Mouse (Mus musculus) midbrain, postnatal 0 days (tissue): ENCODE results near the gene Gm20388. TPM values are rescaled to one million over a fixed set of nuclear protein-coding genes. Genes with fewer than 3 reads are reported as not detected.

Experiments
- ATAC-seq: fragments of 200-750 bp; cut with Nextera tagmentation; 2 replicates; pipeline ENCODE4 v1.8.0; 2017; ENCODE audit warnings: moderate number of reproducible peaks, mild to moderate bottlenecking, moderate TSS enrichment, moderate library complexity; ENCODE audit not compliant: low FRiP score
- DNase-seq: peaks from one replicate; pipeline ENCODE4 v3.0.0-alpha.2; 2015; ENCODE audit warnings: low spot score
- H3K27ac ChIP-seq: fragments of 300-500 bp; sonication (generic); 2 replicates; pipeline ENCODE4 v1.5.1; 2014; ENCODE audit warnings: low read depth, mild to moderate bottlenecking, low read length, mixed read lengths
- H3K27me3 ChIP-seq: fragments of 300-500 bp; sonication (generic); 2 replicates; pipeline ENCODE4 v1.6.1; 2014; ENCODE audit warnings: low read length, control low read depth, mixed read lengths; ENCODE audit not compliant: insufficient read depth
- H3K36me3 ChIP-seq: fragments of 300-500 bp; sonication (generic); 2 replicates; pipeline ENCODE4 v1.6.1; 2014; ENCODE audit warnings: low read length, control low read depth, mixed read lengths; ENCODE audit not compliant: insufficient read depth
- H3K4me1 ChIP-seq: fragments of 300-500 bp; sonication (generic); 2 replicates; pipeline ENCODE4 v1.6.1; 2014; ENCODE audit warnings: mild to moderate bottlenecking, control low read depth, antibody characterized with exemption, low read length, mixed read lengths; ENCODE audit not compliant: insufficient read depth
- H3K4me2 ChIP-seq: fragments of 300-500 bp; sonication (generic); 2 replicates; pipeline ENCODE4 v1.6.1; 2014; ENCODE audit warnings: low read depth, mild to moderate bottlenecking, low read length, mixed read lengths; ENCODE audit not compliant: poor library complexity, severe bottlenecking
- H3K4me3 ChIP-seq: fragments of 300-500 bp; sonication (generic); 2 replicates; pipeline ENCODE4 v1.5.1; 2014; ENCODE audit warnings: low read depth, mild to moderate bottlenecking, low read length, moderate library complexity
- H3K9ac ChIP-seq: fragments of 300-500 bp; sonication (generic); replicated peaks from 2 replicates; pipeline ENCODE4 v1.6.1; 2014; ENCODE audit warnings: mild to moderate bottlenecking, low read length, moderate library complexity, mixed read lengths; ENCODE audit not compliant: poor library complexity, severe bottlenecking
- H3K9me3 ChIP-seq: fragments of 300-500 bp; sonication (generic); 2 replicates; pipeline ENCODE4 v1.6.1; 2016; ENCODE audit warnings: low read length, control low read depth
- CTCF ChIP-seq: IDR thresholded peaks from 2 replicates; pipeline ENCODE4 v1.5.1; 2016; ENCODE audit warnings: antibody characterized with exemption, mild to moderate bottlenecking
- WGBS: fragments of 180-500 bp; shearing (Covaris S2); extraction: QIAGEN DNeasy Blood & Tissue Kit; methylation state at CpG from one replicate; pipeline ENCODE4 v1.1.7; 2014; 5-methylcytosine and 5-hydroxymethylcytosine counted together
- polyA plus RNA-seq: library from polyadenylated mRNA; unstranded; fragments of >200 nt; fragmentation: Nextera tagmentation; extraction: Ambion mirVana; gene quantifications from 2 replicates; pipeline ENCODE4 v1.2.1, GENCODE M21; 2015
- total RNA-seq: library from RNA; depleted of rRNA; stranded (reverse); fragments of >200 nt; gene quantifications from 2 replicates; pipeline ENCODE4 v1.2.3, GENCODE M21; 2014

Gm20388 gene
- total and polyA plus RNA-seq, 2 experiments from 2014 or later, result 74.2 TPM; not detected in 1

DNA sequence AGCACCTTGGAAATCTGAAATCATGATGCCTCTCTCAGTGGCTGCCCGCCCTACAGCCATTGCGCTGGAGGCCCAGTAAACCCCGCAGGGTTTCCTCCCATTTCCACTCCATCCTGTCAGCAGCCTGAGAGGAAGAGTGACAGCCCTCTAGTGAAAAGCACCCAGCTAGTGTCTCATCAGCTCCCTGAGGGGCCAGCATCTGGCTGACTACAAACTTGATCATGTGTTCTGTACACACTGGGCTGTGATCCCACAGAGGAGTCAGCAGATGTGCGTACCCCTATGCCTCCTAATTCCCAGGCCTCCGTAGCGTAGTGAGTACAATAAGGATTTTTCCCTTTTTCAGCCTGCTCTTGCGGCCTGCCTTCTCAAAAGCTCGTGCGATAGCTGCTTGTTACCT lies 4346.2 kb downstream of the Gm20388 start:
- Histone ChIP-seq H3K4me1 (peaks cover 7% of the 10 kb centered on the region), H3K4me3 (no peak overlapping the region), H3K27me3 (no peaks in the 10 kb centered on the region; the same call in 1 of the 2 replicates), H3K4me2 (no peak overlapping the region), H3K27ac (peak overlapping the region; percentile 55), H3K9me3 (no peaks in the 10 kb centered on the region), H3K9ac (no peak overlapping the region), H3K36me3 (no peaks in the 10 kb centered on the region)
- no peak for TF ChIP-seq CTCF
- ATAC-seq, result no peak
- WGBS, result 54% methylated on average over 9 of the region's 9 CpGs
- DNase-seq, result no peak

DNA sequence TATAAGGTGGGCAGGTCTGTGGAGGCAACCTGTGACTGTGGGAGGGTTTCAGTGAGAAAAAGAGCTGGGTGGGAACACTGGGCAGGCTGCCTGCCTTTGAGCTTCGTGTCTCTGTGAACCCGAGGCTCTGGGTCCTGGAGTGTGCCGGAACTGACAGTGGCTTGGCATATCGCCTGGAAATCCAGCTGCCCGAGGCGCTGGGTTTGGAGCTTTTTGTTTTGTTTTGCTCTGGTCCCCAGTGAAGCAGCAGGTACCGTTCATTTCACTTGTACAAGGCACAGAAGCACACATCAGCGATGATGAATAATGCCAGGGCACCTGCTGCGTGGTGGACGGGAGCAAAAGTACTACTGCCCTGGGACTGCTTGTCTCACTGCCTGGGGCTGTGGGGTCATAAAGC lies 4346.7 kb downstream of the Gm20388 start:
- DNase-seq (peak; percentile 87), ATAC-seq (peak; percentile 69)
- H3K4me2 ChIP-seq, result no peak overlapping the region
- H3K9me3 ChIP-seq, result no peaks in the 10 kb centered on the region
- no peaks in the 10 kb centered on the region; the same call in 1 of the 2 replicates for H3K27me3 ChIP-seq
- no peaks in the 10 kb centered on the region for H3K36me3 ChIP-seq
- no peak for TF ChIP-seq CTCF
- no peak overlapping the region for H3K4me3 ChIP-seq
- no peak overlapping the region for H3K9ac ChIP-seq
- 31% methylated on average over 10 of the region's 10 CpGs for WGBS
- H3K4me1 ChIP-seq, result peaks cover 7% of the 10 kb centered on the region
- H3K27ac ChIP-seq, result peak overlapping the region; percentile 55; the same call in 1 of the 2 replicates

DNA sequence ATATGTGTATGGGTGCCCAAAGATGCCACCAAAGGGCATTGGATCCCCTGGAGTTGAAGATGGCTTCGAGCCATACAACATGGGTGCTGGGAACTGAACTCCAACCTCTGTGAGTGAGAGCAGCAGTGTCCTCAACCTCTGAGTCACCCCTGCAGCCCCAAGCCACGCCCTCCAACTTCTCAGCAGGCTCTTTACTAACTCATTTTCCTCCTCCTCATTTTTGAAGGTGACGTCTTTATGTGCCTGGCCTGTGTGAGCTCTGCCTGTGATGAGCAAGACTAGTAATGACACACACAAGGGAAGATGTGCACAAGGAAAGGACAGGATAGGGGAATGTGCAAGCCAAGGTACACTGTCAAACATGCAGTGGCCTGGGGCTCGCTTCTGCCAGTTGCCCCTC lies 4348.5 kb downstream of the Gm20388 start:
- 98% methylated on average over 4 of the region's 4 CpGs for WGBS
- no peak for TF ChIP-seq CTCF
- Histone ChIP-seq H3K9me3 (no peaks in the 10 kb centered on the region), H3K4me2 (no peak overlapping the region), H3K27ac (no peak overlapping the region), H3K36me3 (no peaks in the 10 kb centered on the region), H3K4me3 (no peak overlapping the region), H3K27me3 (no peaks in the 10 kb centered on the region; the same call in 1 of the 2 replicates), H3K9ac (no peak overlapping the region), H3K4me1 (peaks cover 12% of the 10 kb centered on the region)
- DNase-seq, result no peak
- ATAC-seq, result no peak

DNA sequence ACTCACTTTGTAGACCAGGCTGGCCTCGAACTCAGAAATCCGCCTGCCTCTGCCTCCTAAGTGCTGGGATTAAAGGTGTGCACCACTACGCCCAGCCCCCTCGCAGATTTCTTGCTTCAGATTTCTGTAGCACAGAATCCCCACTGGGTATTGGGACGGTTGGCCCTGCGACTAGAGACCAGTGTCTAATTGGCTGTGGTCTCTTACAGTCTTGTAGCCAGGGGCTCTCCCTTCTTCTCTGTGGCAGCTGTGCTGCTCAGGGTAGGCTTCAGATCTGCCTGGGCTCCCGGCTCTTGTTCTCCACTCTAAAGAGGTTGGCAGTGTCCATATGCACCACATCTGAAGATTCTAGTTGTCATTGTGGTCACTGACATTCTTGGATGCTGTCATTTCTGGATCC lies 4349.3 kb downstream of the Gm20388 start:
- no peak overlapping the region for H3K9ac ChIP-seq
- 65% methylated on average over 6 of the region's 7 CpGs for WGBS
- no peak for TF ChIP-seq CTCF
- no peak for DNase-seq
- H3K4me1 ChIP-seq, result peaks cover 12% of the 10 kb centered on the region
- H3K9me3 ChIP-seq, result no peaks in the 10 kb centered on the region
- H3K4me3 ChIP-seq, result no peak overlapping the region
- H3K4me2 ChIP-seq, result no peak overlapping the region
- H3K27me3 ChIP-seq, result no peaks in the 10 kb centered on the region; the same call in 1 of the 2 replicates
- no peak overlapping the region for H3K27ac ChIP-seq
- no peak for ATAC-seq
- no peaks in the 10 kb centered on the region for H3K36me3 ChIP-seq

DNA sequence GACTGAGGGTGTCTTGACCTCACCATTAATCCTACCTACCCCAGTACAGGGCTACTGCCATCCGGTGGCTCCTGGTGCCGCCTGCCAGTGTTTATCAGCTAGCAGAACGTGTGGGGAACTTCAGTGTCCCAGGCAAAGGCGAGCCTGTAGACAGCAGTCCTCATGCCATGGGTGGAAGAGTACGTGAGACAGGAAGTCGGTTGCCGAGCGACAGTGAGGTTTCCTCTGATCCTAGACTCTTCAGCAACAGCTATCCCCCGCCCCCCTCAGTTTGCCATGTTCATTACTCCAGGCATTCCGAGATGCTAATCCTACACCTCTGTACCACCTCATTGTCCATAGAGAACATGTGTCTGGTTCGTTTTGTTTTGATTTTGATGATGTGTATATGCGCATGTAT lies 4349.7 kb downstream of the Gm20388 start:
- no peak overlapping the region for H3K4me3 ChIP-seq
- 58% methylated on average over 12 of the region's 12 CpGs for WGBS
- H3K27me3 ChIP-seq, result no peaks in the 10 kb centered on the region; the same call in 1 of the 2 replicates
- DNase-seq (no peak), ATAC-seq (no peak)
- no peaks in the 10 kb centered on the region for H3K9me3 ChIP-seq
- 0 out of 2 replicates have a peak, but pooled peaks have one; percentile 1 for TF ChIP-seq CTCF
- H3K4me1 ChIP-seq, result peaks cover 12% of the 10 kb centered on the region
- no peaks in the 10 kb centered on the region for H3K36me3 ChIP-seq
- H3K27ac ChIP-seq, result no peak overlapping the region
- H3K9ac ChIP-seq, result no peak overlapping the region
- no peak overlapping the region for H3K4me2 ChIP-seq

DNA sequence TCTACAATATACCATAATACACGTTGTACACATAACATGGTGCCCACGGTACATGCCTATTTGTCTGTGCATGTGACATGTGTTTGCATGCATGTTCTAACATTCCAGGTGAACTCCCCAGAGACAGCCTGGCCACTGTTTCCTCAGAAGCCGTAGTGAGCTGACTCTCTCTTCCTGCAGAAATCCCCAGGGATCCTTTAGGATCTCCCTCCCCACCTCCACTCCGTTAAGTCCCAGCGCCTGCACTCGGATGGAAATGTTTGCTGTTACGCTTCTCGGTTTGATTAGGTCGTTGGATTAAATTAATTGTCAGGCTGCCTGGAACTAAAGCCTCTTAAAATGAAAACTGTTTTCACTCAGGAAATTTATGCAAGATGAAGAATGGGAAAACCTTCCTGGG lies 4352.4 kb downstream of the Gm20388 start:
- no peak for ATAC-seq
- no peak overlapping the region for H3K9ac ChIP-seq
- no peak overlapping the region for H3K4me2 ChIP-seq

More for the DNA sequence above, 4352.4 kb downstream of the Gm20388 start:
- DNase-seq, result peak; percentile 41
- H3K4me3 ChIP-seq, result no peak overlapping the region
- no peaks in the 10 kb centered on the region for H3K9me3 ChIP-seq
- TF ChIP-seq CTCF, result no peak
- peak overlapping the region; percentile 60; the same call in 1 of the 2 replicates for H3K27ac ChIP-seq
- H3K4me1 ChIP-seq, result peaks cover 5% of the 10 kb centered on the region
- 30% methylated on average over 9 of the region's 9 CpGs for WGBS
- H3K36me3 ChIP-seq, result no peaks in the 10 kb centered on the region
- H3K27me3 ChIP-seq, result no peaks in the 10 kb centered on the region
